Mouse (Mus musculus) hindbrain, embryonic 16.5 days (tissue): ENCODE results near the gene Ppp1r12b. TPM values are rescaled to one million over a fixed set of nuclear protein-coding genes. Genes with fewer than 3 reads are reported as not detected.

ENCODE experiments used
- ATAC-seq: fragments of 200-750 bp; cut with Nextera tagmentation; 2 replicates; pipeline ENCODE4 v1.8.0; 2017; ENCODE audit warnings: moderate TSS enrichment, moderate library complexity
- H3K27ac ChIP-seq: fragments of 300-500 bp; sonication (generic); 2 replicates; pipeline ENCODE4 v1.5.1; 2014; ENCODE audit warnings: low read depth, mild to moderate bottlenecking, control low read depth, low read length, moderate library complexity
- H3K27me3 ChIP-seq: fragments of 300-500 bp; sonication (generic); replicated peaks from 2 replicates; pipeline ENCODE4 v1.6.1; 2014; ENCODE audit warnings: low read length; ENCODE audit not compliant: control insufficient read depth, insufficient read depth
- H3K36me3 ChIP-seq: fragments of 300-500 bp; sonication (generic); 2 replicates; pipeline ENCODE4 v1.6.1; 2014; ENCODE audit warnings: mild to moderate bottlenecking, low read length, moderate library complexity, mixed read lengths; ENCODE audit not compliant: control insufficient read depth, insufficient read depth
- H3K4me1 ChIP-seq: fragments of 300-500 bp; sonication (generic); 2 replicates; pipeline ENCODE4 v1.6.1; 2014; ENCODE audit warnings: low read depth, low read length; ENCODE audit not compliant: control insufficient read depth, insufficient read depth
- H3K4me2 ChIP-seq: fragments of 300-500 bp; sonication (generic); 2 replicates; pipeline ENCODE4 v1.6.1; 2014; ENCODE audit warnings: mild to moderate bottlenecking, low read length, control low read depth, moderate library complexity
- H3K4me3 ChIP-seq: fragments of 300-500 bp; sonication (generic); 2 replicates; pipeline ENCODE4 v1.5.1; 2014; ENCODE audit warnings: mild to moderate bottlenecking, low read length, control low read depth, moderate library complexity
- H3K9ac ChIP-seq: fragments of 300-500 bp; sonication (generic); 2 replicates; pipeline ENCODE4 v1.6.1; 2014; ENCODE audit warnings: low read depth, mild to moderate bottlenecking, control low read depth, low read length, moderate library complexity
- H3K9me3 ChIP-seq: fragments of 300-500 bp; sonication (generic); 2 replicates; pipeline ENCODE4 v1.6.1; 2014; ENCODE audit warnings: mild to moderate bottlenecking, low read length, moderate library complexity; ENCODE audit not compliant: control insufficient read depth
- WGBS: fragments of 180-500 bp; shearing (Covaris S2); extraction: QIAGEN DNeasy Blood & Tissue Kit; methylation state at CpG from one replicate; pipeline ENCODE4 v1.1.7; 2014; 5-methylcytosine and 5-hydroxymethylcytosine counted together
- polyA plus RNA-seq: library from polyadenylated mRNA; unstranded; fragments of >200 nt; fragmentation: Nextera tagmentation; extraction: Ambion mirVana; gene quantifications from 2 replicates; pipeline ENCODE4 v1.2.1, GENCODE M21; 2015

The Ppp1r12b gene
- polyA plus RNA-seq, 1 experiment from 2014 or later, result 13.4 TPM

- WGBS, result 76% methylated on average over 7 of the region's 7 CpGs
- H3K9ac ChIP-seq, result no peak overlapping the region
- H3K4me1 ChIP-seq, result no peaks in the 10 kb centered on the region; the same call in 1 of the 2 replicates
- no peak overlapping the region for H3K4me3 ChIP-seq
- H3K36me3 ChIP-seq, result no peaks in the 10 kb centered on the region
- no peak for ATAC-seq
- H3K9me3 ChIP-seq, result no peaks in the 10 kb centered on the region
- no peak overlapping the region for H3K27ac ChIP-seq
- H3K27me3 ChIP-seq, result no peaks in the 10 kb centered on the region
- H3K4me2 ChIP-seq, result no peak overlapping the region
Observed at GRCm38 (mm10) chr1:134749889-134750288, 205.9 kb downstream of the Ppp1r12b start.

DNA sequence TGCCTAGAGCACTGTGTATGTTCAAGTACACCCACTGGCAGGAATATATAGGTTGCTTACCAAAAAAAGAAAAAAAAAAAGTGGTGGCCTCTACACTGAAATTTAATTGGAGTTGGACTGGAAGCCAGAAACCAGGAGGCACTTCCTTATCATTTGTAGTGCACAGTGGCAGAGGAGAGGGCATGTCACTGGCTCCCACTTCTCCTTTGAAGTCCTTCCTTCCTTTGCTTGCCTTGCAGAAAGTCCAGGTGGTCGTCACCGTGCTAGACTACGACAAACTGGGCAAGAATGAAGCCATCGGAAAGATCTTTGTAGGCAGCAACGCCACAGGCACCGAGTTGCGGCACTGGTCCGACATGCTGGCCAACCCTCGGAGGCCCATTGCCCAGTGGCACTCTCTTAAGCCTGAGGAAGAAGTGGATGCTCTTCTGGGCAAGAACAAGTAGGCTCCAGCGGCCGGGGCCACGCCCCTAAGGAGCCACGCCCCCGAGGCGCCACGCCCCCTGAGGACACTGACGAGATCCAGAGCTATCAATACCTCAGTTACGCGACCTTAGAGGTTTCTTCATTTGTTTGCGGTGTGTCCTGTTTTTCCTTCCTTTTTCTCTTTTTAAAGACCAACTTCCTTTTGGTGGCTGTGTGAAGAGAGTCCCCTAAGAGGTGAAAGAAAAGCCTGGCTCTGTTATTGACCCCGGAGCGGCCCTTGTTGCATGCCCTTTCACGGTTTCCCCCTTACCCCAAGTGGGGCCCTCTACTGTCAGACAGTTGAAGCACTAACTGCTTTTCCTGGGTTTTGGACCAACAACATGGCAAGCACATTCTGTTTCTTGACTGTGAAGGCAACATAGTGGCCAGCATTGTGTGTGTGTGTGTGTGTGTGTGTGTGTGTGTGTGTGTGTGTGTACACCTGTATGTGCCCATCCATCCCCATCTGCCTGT lies 208.2 kb downstream of the Ppp1r12b start:
- no peak overlapping the region for H3K4me3 ChIP-seq
- WGBS, result 24% methylated on average over 23 of the region's 23 CpGs
- no peaks in the 10 kb centered on the region; the same call in 1 of the 2 replicates for H3K4me1 ChIP-seq
- no peak overlapping the region for H3K27ac ChIP-seq
- H3K9me3 ChIP-seq, result no peaks in the 10 kb centered on the region
- no peaks in the 10 kb centered on the region for H3K27me3 ChIP-seq
- H3K36me3 ChIP-seq, result no peaks in the 10 kb centered on the region
- H3K9ac ChIP-seq, result no peak overlapping the region
- no peak overlapping the region for H3K4me2 ChIP-seq
- ATAC-seq, result no peak

DNA sequence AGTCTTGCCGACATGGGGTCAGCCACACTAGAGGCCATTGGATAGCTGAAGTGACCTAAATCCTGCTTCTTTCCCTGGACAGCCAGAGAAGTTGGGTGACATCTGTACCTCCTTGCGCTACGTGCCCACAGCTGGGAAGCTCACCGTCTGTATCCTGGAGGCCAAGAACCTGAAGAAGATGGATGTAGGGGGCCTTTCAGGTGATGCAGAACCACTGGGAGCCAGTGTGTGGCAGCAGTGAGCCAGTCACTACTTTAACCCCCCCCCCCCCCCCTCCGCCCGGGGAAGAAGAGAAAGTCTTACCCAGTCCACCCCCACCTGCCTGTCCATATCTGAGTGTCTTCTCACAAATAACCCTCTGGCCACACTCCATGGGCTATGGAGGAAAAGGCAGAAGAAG lies 210.1 kb downstream of the Ppp1r12b start:
- no peaks in the 10 kb centered on the region; the same call in 1 of the 2 replicates for H3K4me1 ChIP-seq
- no peak overlapping the region for H3K4me2 ChIP-seq
- H3K27ac ChIP-seq, result no peak overlapping the region
- no peaks in the 10 kb centered on the region for H3K36me3 ChIP-seq
- 57% methylated on average over 6 of the region's 6 CpGs for WGBS
- no peaks in the 10 kb centered on the region for H3K9me3 ChIP-seq
- H3K4me3 ChIP-seq, result no peak overlapping the region
- no peak overlapping the region for H3K9ac ChIP-seq
- no peaks in the 10 kb centered on the region for H3K27me3 ChIP-seq
- ATAC-seq, result no peak

- no peaks in the 10 kb centered on the region for H3K36me3 ChIP-seq
- no peak overlapping the region for H3K4me2 ChIP-seq
- H3K4me3 ChIP-seq, result no peak overlapping the region
- H3K9me3 ChIP-seq, result no peaks in the 10 kb centered on the region
- no peak overlapping the region for H3K9ac ChIP-seq
- no peak overlapping the region for H3K27ac ChIP-seq
- no peaks in the 10 kb centered on the region for H3K4me1 ChIP-seq
- 83% methylated on average over 7 of the region's 7 CpGs for WGBS
- no peaks in the 10 kb centered on the region for H3K27me3 ChIP-seq
- ATAC-seq, result no peak
Observed at GRCm38 (mm10) chr1:134741946-134742661, 213.6 kb downstream of the Ppp1r12b start.

GRCm38 (mm10) chr1:134741433-134741832 lies 214.3 kb downstream of the Ppp1r12b start:
- no peaks in the 10 kb centered on the region for H3K9me3 ChIP-seq
- H3K27ac ChIP-seq, result no peak overlapping the region
- 78% methylated on average over 6 of the region's 6 CpGs for WGBS
- no peaks in the 10 kb centered on the region for H3K36me3 ChIP-seq
- H3K4me2 ChIP-seq, result no peak overlapping the region
- H3K4me1 ChIP-seq, result no peaks in the 10 kb centered on the region
- no peaks in the 10 kb centered on the region for H3K27me3 ChIP-seq
- no peak for ATAC-seq
- no peak overlapping the region for H3K9ac ChIP-seq
- H3K4me3 ChIP-seq, result no peak overlapping the region

GRCm38 (mm10) chr1:134737463-134737862 lies 218.3 kb downstream of the Ppp1r12b start:
- H3K9me3 ChIP-seq, result no peaks in the 10 kb centered on the region
- H3K9ac ChIP-seq, result no peak overlapping the region
- no peak overlapping the region for H3K27ac ChIP-seq
- H3K4me1 ChIP-seq, result no peaks in the 10 kb centered on the region
- WGBS, result 54% methylated on average over 9 of the region's 9 CpGs
- ATAC-seq, result peak; percentile 71
- no peak overlapping the region; the same call in 1 of the 2 replicates for H3K4me2 ChIP-seq
- H3K4me3 ChIP-seq, result no peak overlapping the region; the same call in 1 of the 2 replicates
- no peaks in the 10 kb centered on the region for H3K27me3 ChIP-seq
- no peaks in the 10 kb centered on the region for H3K36me3 ChIP-seq

- Histone ChIP-seq H3K4me2 (no peak overlapping the region), H3K27ac (no peak overlapping the region), H3K4me3 (no peak overlapping the region), H3K4me1 (no peaks in the 10 kb centered on the region; the same call in 1 of the 2 replicates), H3K27me3 (no peaks in the 10 kb centered on the region), H3K9me3 (no peaks in the 10 kb centered on the region), H3K36me3 (no peaks in the 10 kb centered on the region), H3K9ac (no peak overlapping the region)
- WGBS, result 93% methylated on average over 5 of the region's 5 CpGs
- ATAC-seq, result no peak
Observed at GRCm38 (mm10) chr1:134733659-134734058, 222.1 kb downstream of the Ppp1r12b start.

DNA sequence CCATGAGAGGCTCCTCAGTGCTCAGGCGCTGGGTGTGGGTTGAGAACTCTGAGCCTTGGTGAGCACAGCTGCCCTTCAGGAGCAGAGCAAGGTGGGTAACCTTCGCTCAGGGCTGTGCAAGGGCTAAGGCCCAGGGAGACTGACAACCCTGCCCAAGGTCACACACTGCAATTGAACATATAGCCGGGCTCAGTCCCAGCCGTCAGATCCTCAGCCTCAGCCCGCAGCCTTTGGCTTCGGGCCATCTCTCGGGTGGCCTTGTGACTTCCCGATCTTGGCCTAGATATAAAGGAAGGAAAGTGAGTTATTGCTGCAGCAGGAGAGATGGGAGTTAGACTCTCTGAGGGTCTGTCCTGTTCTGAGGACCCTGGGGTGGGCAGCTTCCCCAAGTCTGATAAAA lies 228.5 kb downstream of the Ppp1r12b start:
- 64% methylated on average over 8 of the region's 8 CpGs for WGBS
- Histone ChIP-seq H3K9me3 (no peaks in the 10 kb centered on the region), H3K9ac (no peak overlapping the region), H3K4me1 (no peaks in the 10 kb centered on the region; the same call in 1 of the 2 replicates), H3K27ac (no peak overlapping the region), H3K27me3 (no peaks in the 10 kb centered on the region), H3K4me2 (no peak overlapping the region), H3K36me3 (no peaks in the 10 kb centered on the region), H3K4me3 (no peak overlapping the region)
- ATAC-seq, result no peak

- Histone ChIP-seq H3K9me3 (no peaks in the 10 kb centered on the region), H3K4me2 (no peak overlapping the region), H3K4me3 (no peak overlapping the region), H3K27ac (no peak overlapping the region), H3K4me1 (no peaks in the 10 kb centered on the region; the same call in 1 of the 2 replicates), H3K9ac (no peak overlapping the region), H3K36me3 (no peaks in the 10 kb centered on the region), H3K27me3 (no peaks in the 10 kb centered on the region)
- no peak for ATAC-seq
- WGBS, result 95% methylated on average over 7 of the region's 7 CpGs
Observed at GRCm38 (mm10) chr1:134726480-134726879, 229.3 kb downstream of the Ppp1r12b start.
